Mouse (Mus musculus): Measurements from ENCODE around the gene Sec14l5. TPM values are rescaled to one million over a fixed set of nuclear protein-coding genes. Genes with fewer than 3 reads are reported as not detected.
A peak's percentile ranks its signal among the peaks of the same experiment; 100 is the strongest.
"Not testable (repeated sequence)": the region's sequence is repeated elsewhere in the genome, so short reads cannot be mapped to it uniquely, and the experiment has no call there.

Sec14l5 gene
- polyA plus RNA-seq, 1 experiment from 2014 or later: 0.81 TPM

DNA sequence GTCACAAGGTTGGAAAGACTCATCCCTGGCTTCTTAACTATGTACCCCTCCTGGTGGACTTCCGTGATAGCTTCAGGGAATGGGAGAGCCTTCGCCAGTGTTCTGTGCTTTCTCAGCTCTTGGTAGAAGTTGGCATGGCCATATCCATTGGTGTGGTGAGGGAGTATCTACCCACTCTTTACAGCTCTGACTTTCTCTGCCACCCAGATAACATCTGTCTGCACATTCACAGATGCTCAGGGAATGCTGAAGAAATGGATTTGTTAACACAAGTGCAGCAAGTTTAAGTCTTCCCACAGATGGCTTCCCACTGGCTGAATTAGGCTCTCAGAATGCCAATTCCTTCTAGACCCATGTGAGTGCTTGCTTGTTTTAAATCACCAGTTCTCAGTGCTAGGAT is 67.2 kb downstream of the Sec14l5 start:
- Histone ChIP-seq H3K4me3 (ENCODE audit: low read depth, low read length) (no peak overlapping the region), H3K27me3 (ENCODE audit: control insufficient read depth, insufficient read depth, low read length) (no peaks in the 10 kb centered on the region), H3K27ac (ENCODE audit: low read depth, low read length) (no peak overlapping the region), H3K36me3 (ENCODE audit: control insufficient read depth, insufficient read depth, low read length) (no peaks in the 10 kb centered on the region), H3K9ac (ENCODE audit: low read length) (no peak overlapping the region), H3K9me3 (ENCODE audit: control insufficient read depth, low read length) (no peaks in the 10 kb centered on the region), H3K4me2 (ENCODE audit: low read depth) (no peak overlapping the region), H3K4me1 (ENCODE audit: control insufficient read depth, insufficient read depth, low read length) (no peaks in the 10 kb centered on the region)
- ATAC-seq (ENCODE audit: insufficient read depth, low FRiP score, low TSS enrichment): no peak
- 90% methylated on average over 2 of the region's 2 CpGs for WGBS
- no peak for DNase-seq (ENCODE audit: low spot score)

- DNase-seq (ENCODE audit: low spot score) (no peak), ATAC-seq (ENCODE audit: insufficient read depth, low FRiP score, low TSS enrichment) (no peak)
- no peak overlapping the region; the same call in 1 of the 2 replicates for H3K9ac ChIP-seq (ENCODE audit: low read length)
- H3K4me3 ChIP-seq (ENCODE audit: low read depth, low read length): no peak overlapping the region
- WGBS: 67% methylated on average over 6 of the region's 6 CpGs
- no peak overlapping the region for H3K27ac ChIP-seq (ENCODE audit: low read depth, low read length)
- no peaks in the 10 kb centered on the region for H3K27me3 ChIP-seq (ENCODE audit: control insufficient read depth, insufficient read depth, low read length)
- H3K9me3 ChIP-seq (ENCODE audit: control insufficient read depth, low read length): no peaks in the 10 kb centered on the region
- H3K4me1 ChIP-seq (ENCODE audit: control insufficient read depth, insufficient read depth, low read length): no peaks in the 10 kb centered on the region
- no peaks in the 10 kb centered on the region for H3K36me3 ChIP-seq (ENCODE audit: control insufficient read depth, insufficient read depth, low read length)
- no peak overlapping the region for H3K4me2 ChIP-seq (ENCODE audit: low read depth)
Observed at GRCm38 (mm10) chr16:5216686-5217085, 69.8 kb downstream of the Sec14l5 start.

GRCm38 (mm10) chr16:5217341-5218133 is 70.6 kb downstream of the Sec14l5 start:
- no peak overlapping the region for H3K4me2 ChIP-seq (ENCODE audit: low read depth)

DNA sequence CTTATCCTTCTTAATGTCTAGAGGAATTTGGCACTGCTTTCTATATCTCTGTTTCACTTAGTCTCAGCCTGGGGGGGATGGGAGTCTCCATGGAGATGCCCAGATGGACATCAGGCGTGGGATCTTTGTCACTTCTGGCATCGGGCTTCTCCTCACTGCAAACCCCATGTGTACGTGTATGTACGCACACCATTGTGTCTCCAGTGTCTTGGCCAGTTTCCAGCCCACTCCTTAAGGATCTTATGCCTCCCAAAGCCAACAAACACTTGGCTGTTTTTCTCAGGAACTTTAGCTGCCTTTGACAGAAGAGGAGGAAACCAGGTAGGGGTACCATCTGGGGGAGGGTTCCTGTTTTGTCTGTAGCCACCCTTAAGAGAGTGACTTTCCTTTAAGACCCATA is 74.5 kb downstream of the Sec14l5 start:
- H3K4me1 ChIP-seq (ENCODE audit: control insufficient read depth, insufficient read depth, low read length): no peaks in the 10 kb centered on the region
- no peak overlapping the region for H3K4me3 ChIP-seq (ENCODE audit: low read depth, low read length)
- no peak overlapping the region for H3K9ac ChIP-seq (ENCODE audit: low read length)
- H3K27me3 ChIP-seq (ENCODE audit: control insufficient read depth, insufficient read depth, low read length): no peaks in the 10 kb centered on the region
- H3K27ac ChIP-seq (ENCODE audit: low read depth, low read length): no peak overlapping the region
- H3K9me3 ChIP-seq (ENCODE audit: control insufficient read depth, low read length): no peaks in the 10 kb centered on the region
- no peak overlapping the region for H3K4me2 ChIP-seq (ENCODE audit: low read depth)
- H3K36me3 ChIP-seq (ENCODE audit: control insufficient read depth, insufficient read depth, low read length): no peaks in the 10 kb centered on the region
- WGBS: 77% methylated on average over 4 of the region's 4 CpGs
- no peak for DNase-seq (ENCODE audit: low spot score)
- no peak for ATAC-seq (ENCODE audit: insufficient read depth, low FRiP score, low TSS enrichment)

More at GRCm38 (mm10) chr16:5217341-5218133, 70.6 kb downstream of the Sec14l5 start:
- no peak for ATAC-seq (ENCODE audit: insufficient read depth, low FRiP score, low TSS enrichment)
- Histone ChIP-seq H3K36me3 (ENCODE audit: control insufficient read depth, insufficient read depth, low read length) (no peaks in the 10 kb centered on the region), H3K9ac (ENCODE audit: low read length) (no peak overlapping the region), H3K4me1 (ENCODE audit: control insufficient read depth, insufficient read depth, low read length) (no peaks in the 10 kb centered on the region), H3K9me3 (ENCODE audit: control insufficient read depth, low read length) (no peaks in the 10 kb centered on the region), H3K4me3 (ENCODE audit: low read depth, low read length) (no peak overlapping the region), H3K27ac (ENCODE audit: low read depth, low read length) (no peak overlapping the region), H3K27me3 (ENCODE audit: control insufficient read depth, insufficient read depth, low read length) (no peaks in the 10 kb centered on the region)
- DNase-seq (ENCODE audit: low spot score): no peak
- WGBS: 70% methylated on average over 5 of the region's 5 CpGs

- no peak within 1 kb of the TSS for H3K4me2 ChIP-seq (ENCODE audit: low read depth)
- no peak for ATAC-seq (ENCODE audit: insufficient read depth, low FRiP score, low TSS enrichment)
- no peak within 1 kb of the TSS for H3K4me3 ChIP-seq (ENCODE audit: low read depth, low read length)
- no peak within 1 kb of the TSS for H3K27ac ChIP-seq (ENCODE audit: low read depth, low read length)
- H3K9ac ChIP-seq (ENCODE audit: low read length): no peak within 1 kb of the TSS
- H3K9me3 ChIP-seq (ENCODE audit: control insufficient read depth, low read length): no peaks in the 10 kb centered on the region
- H3K36me3 ChIP-seq (ENCODE audit: control insufficient read depth, insufficient read depth, low read length): no peaks in the 10 kb centered on the region
- H3K4me1 ChIP-seq (ENCODE audit: control insufficient read depth, insufficient read depth, low read length): no peaks in the 10 kb centered on the region
- no peak for DNase-seq (ENCODE audit: low spot score)
- WGBS: 79% methylated on average over 6 of the region's 6 CpGs
- no peaks in the 10 kb centered on the region for H3K27me3 ChIP-seq (ENCODE audit: control insufficient read depth, insufficient read depth, low read length)
Observed at GRCm38 (mm10) chr16:5222140-5222539, 75.2 kb downstream of the Sec14l5 start, which contains the start of gene AU021092. Gene AU021092, minus strand, starts transcription at chr16:5222299.

GRCm38 (mm10) chr16:5226534-5226933 is 79.6 kb downstream of the Sec14l5 start:
- H3K4me2 ChIP-seq (ENCODE audit: low read depth); H3K9me3 ChIP-seq (ENCODE audit: control insufficient read depth, low read length); H3K9ac ChIP-seq (ENCODE audit: low read length); H3K36me3 ChIP-seq (ENCODE audit: control insufficient read depth, insufficient read depth, low read length); H3K4me3 ChIP-seq (ENCODE audit: low read depth, low read length); ATAC-seq (ENCODE audit: insufficient read depth, low FRiP score, low TSS enrichment); H3K27ac ChIP-seq (ENCODE audit: low read depth, low read length); H3K4me1 ChIP-seq (ENCODE audit: control insufficient read depth, insufficient read depth, low read length); DNase-seq (ENCODE audit: low spot score); H3K27me3 ChIP-seq (ENCODE audit: control insufficient read depth, insufficient read depth, low read length): not testable (repeated sequence)
- 18% methylated on average over 1 of the region's 1 CpGs for WGBS

DNA sequence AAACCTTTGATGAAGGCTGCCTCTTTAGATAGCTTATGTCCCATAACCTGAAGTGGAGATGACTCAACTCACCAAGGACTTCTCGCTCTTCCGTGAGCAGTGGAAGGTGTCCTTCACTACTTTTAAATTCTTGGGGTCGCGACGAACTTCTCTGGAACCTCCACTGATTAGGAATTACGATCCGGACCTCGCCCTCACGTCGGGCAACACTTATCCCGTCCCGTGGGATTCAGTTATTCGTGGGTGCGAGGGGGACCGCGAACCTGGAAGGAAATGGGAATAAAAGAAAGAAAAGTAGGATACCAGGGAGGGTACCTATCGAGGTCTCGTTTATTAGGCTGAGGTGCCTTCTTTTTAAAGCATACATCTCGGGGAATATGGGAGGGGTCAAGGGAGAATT is 80.6 kb downstream of the Sec14l5 start:
- not testable (repeated sequence) for ATAC-seq (ENCODE audit: insufficient read depth, low FRiP score, low TSS enrichment); H3K36me3 ChIP-seq (ENCODE audit: control insufficient read depth, insufficient read depth, low read length); H3K4me2 ChIP-seq (ENCODE audit: low read depth); H3K9ac ChIP-seq (ENCODE audit: low read length); H3K4me1 ChIP-seq (ENCODE audit: control insufficient read depth, insufficient read depth, low read length); H3K27ac ChIP-seq (ENCODE audit: low read depth, low read length); H3K27me3 ChIP-seq (ENCODE audit: control insufficient read depth, insufficient read depth, low read length); DNase-seq (ENCODE audit: low spot score); H3K9me3 ChIP-seq (ENCODE audit: control insufficient read depth, low read length); H3K4me3 ChIP-seq (ENCODE audit: low read depth, low read length)
- WGBS: 84% methylated on average over 19 of the region's 19 CpGs

- not testable (repeated sequence) for H3K4me3 ChIP-seq (ENCODE audit: low read depth, low read length); H3K4me2 ChIP-seq (ENCODE audit: low read depth); DNase-seq (ENCODE audit: low spot score); H3K27me3 ChIP-seq (ENCODE audit: control insufficient read depth, insufficient read depth, low read length); H3K36me3 ChIP-seq (ENCODE audit: control insufficient read depth, insufficient read depth, low read length); ATAC-seq (ENCODE audit: insufficient read depth, low FRiP score, low TSS enrichment); H3K27ac ChIP-seq (ENCODE audit: low read depth, low read length); H3K4me1 ChIP-seq (ENCODE audit: control insufficient read depth, insufficient read depth, low read length); H3K9me3 ChIP-seq (ENCODE audit: control insufficient read depth, low read length); H3K9ac ChIP-seq (ENCODE audit: low read length)
- WGBS: 73% methylated on average over 3 of the region's 3 CpGs
Observed at GRCm38 (mm10) chr16:5228103-5228502, 81.2 kb downstream of the Sec14l5 start.

- no peak for DNase-seq (ENCODE audit: low spot score)
- H3K27ac ChIP-seq (ENCODE audit: low read depth, low read length): no peak overlapping the region
- WGBS: 71% methylated on average over 4 of the region's 4 CpGs
Observed at GRCm38 (mm10) chr16:5232982-5233381, 86.1 kb downstream of the Sec14l5 start.

More at GRCm38 (mm10) chr16:5232982-5233381, 86.1 kb downstream of the Sec14l5 start:
- Histone ChIP-seq H3K4me1 (ENCODE audit: control insufficient read depth, insufficient read depth, low read length) (peaks cover 4% of the 10 kb centered on the region; the same call in 1 of the 2 replicates), H3K36me3 (ENCODE audit: control insufficient read depth, insufficient read depth, low read length) (no peaks in the 10 kb centered on the region), H3K4me2 (ENCODE audit: low read depth) (peak overlapping the region; percentile 82), H3K4me3 (ENCODE audit: low read depth, low read length) (no peak overlapping the region), H3K9ac (ENCODE audit: low read length) (no peak overlapping the region), H3K27me3 (ENCODE audit: control insufficient read depth, insufficient read depth, low read length) (no peaks in the 10 kb centered on the region), H3K9me3 (ENCODE audit: control insufficient read depth, low read length) (no peaks in the 10 kb centered on the region)
- peak; percentile 17 for ATAC-seq (ENCODE audit: insufficient read depth, low FRiP score, low TSS enrichment)
